Mouse (Mus musculus) left cerebral cortex, adult 18-20 months (tissue): ENCODE results near the gene Slc26a9. TPM values are rescaled to one million over a fixed set of nuclear protein-coding genes. Genes with fewer than 3 reads are reported as not detected.

Experiments
- DNase-seq, 2 experiments: peaks; one replicate each; pipeline ENCODE4 v3.0.0; 2021 to 2022; ENCODE audit warnings: low spot score in 2 of 2, mixed read lengths in 1 of 2
- total RNA-seq, 2 experiments: library from RNA; stranded (reverse); gene quantifications; 2 replicates each; pipeline ENCODE4 v1.2.3; 2021

Gene Slc26a9
- total RNA-seq, 2 experiments from 2014 or later = 0.07 TPM; not detected in 1

DNA sequence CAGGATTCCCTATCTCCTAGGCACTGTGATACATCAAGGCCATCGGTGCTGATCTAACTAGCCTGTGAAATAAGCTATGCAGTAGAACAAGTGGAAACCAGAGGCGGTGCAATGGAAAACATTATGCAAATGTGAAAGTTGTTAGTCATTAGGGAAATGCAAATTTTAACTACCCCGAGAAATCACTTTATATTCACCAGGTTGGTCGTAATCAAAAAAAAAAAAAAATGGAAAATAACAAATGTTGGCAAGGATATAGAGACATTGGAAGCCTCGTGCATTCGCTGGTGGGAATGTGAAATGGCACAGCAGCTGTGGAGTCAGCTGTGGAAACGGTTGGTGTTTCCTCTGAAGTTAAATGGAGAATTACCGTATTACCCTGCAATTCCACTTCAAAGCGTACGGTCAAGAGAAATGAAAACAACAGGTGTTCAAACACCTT is 77.1 kb downstream of the Slc26a9 start:
- DNase-seq = peak in 1 of 2 experiments; percentile 42

Other genes with a start within 250 kb of the Slc26a9 start
- gene Srgap2, start 216.7 kb upstream of the Slc26a9 start, total RNA-seq = 10 to 100 TPM; 69.4 to 77.0 TPM
- 1 to 10 TPM; 1.1 TPM for gene Fam72a, start 216.1 kb upstream of the Slc26a9 start, total RNA-seq
- not detected for gene Avpr1b, start 144.8 kb upstream of the Slc26a9 start, total RNA-seq
- under 1 TPM in 1 of 2 experiments, not detected in 1; 0.16 TPM for gene Ctse, start 105.7 kb upstream of the Slc26a9 start, total RNA-seq
- 1 to 10 TPM; 1.4 to 3.1 TPM for gene Rab7b, start 55.3 kb upstream of the Slc26a9 start, total RNA-seq
- 1 to 10 TPM; 1.5 to 1.8 TPM for gene Pm20d1, start 53.4 kb downstream of the Slc26a9 start, total RNA-seq
- 10 to 100 TPM; 43.8 to 43.9 TPM for gene Slc41a1, start 83.5 kb downstream of the Slc26a9 start, total RNA-seq
- 1 to 10 TPM; 5.0 to 7.5 TPM for gene Rab29, start 123.2 kb downstream of the Slc26a9 start, total RNA-seq
- 100 to 1,000 TPM; 148 to 157 TPM for gene Nucks1, start 166.5 kb downstream of the Slc26a9 start, total RNA-seq
- gene Slc45a3, start 218.9 kb downstream of the Slc26a9 start, total RNA-seq = under 1 TPM; 0.59 to 0.81 TPM